In the genomic region with DNA sequence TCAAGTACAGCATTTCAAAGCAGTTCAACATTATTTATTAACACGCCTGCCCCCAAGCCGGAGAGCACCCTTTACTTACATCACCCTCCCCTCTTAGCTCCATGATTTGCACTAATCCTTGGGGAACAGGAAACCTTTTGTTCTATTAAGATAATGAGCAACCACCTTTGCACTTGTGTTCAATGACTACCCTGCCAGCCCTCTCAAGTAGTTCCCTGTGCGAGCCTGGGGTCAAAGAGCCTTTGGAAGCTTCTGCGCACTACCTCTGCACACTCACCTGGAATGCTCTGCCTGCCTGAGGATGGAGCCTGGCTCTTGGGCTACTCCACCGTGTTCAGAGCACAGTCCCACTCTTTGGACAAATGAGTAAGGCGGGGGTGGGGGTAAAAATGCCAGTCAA, we compare ENCODE assay signal across 17 mouse cellular contexts.
"Had no signal": no experiment of that assay in that cellular context is flagged by ENCODE, and none has a peak within 500 bp of the region (broad histone marks: within the 10 kb centered on the region; RNA-seq: fewer than 3 reads in every experiment).

No protein-coding gene starts in this region.

- H3K27me3 ChIP-seq: liver, embryonic 13.5 days; neural tube, embryonic 13.5 days had no signal

- H3K4me2 ChIP-seq: hindbrain, embryonic 13.5 days; limb, embryonic 15.5 days; liver, embryonic 13.5 days; midbrain, embryonic 12.5 days; neural tube, embryonic 13.5 days had no signal

- H3K27ac ChIP-seq: hindbrain, embryonic 13.5 days; hindbrain, postnatal 0 days; limb, embryonic 15.5 days; liver, embryonic 13.5 days; macrophage; midbrain, embryonic 12.5 days; neural tube, embryonic 13.5 days had no signal

- DNase-seq: kidney, adult 11 months; kidney, postnatal 14 days; layer of hippocampus, adult 9-11 months; layer of hippocampus, postnatal 36 days; liver, embryonic 13.5 days; liver, postnatal 0 days; retina, postnatal 1 day; right cerebral cortex, postnatal 4 days; spleen, adult 18-20 months; thymus, postnatal 36 days had no signal

- ATAC-seq: hindbrain, postnatal 0 days; midbrain, embryonic 16.5 days had no signal

- H3K9ac ChIP-seq: hindbrain, embryonic 13.5 days; limb, embryonic 15.5 days; liver, embryonic 13.5 days; liver, postnatal 0 days; midbrain, embryonic 12.5 days; neural tube, embryonic 13.5 days had no signal

- H3K36me3 ChIP-seq: hindbrain, embryonic 13.5 days; limb, embryonic 15.5 days; liver, embryonic 13.5 days; midbrain, embryonic 12.5 days; neural tube, embryonic 13.5 days had no signal

- H3K4me3 ChIP-seq: hindbrain, embryonic 13.5 days; limb, embryonic 15.5 days; liver, embryonic 13.5 days; midbrain, embryonic 12.5 days; neural tube, embryonic 13.5 days had no signal

- H3K9me3 ChIP-seq: hindbrain, embryonic 13.5 days; limb, embryonic 15.5 days; liver, embryonic 13.5 days; neural tube, embryonic 13.5 days had no signal
